Mouse (Mus musculus) spleen, adult 18-20 months (tissue): ENCODE measurements around the gene Ly6g6c.

Source experiments
- DNase-seq, 2 experiments: peaks; one replicate each; pipeline ENCODE4 v3.0.0; 2022; ENCODE audit warnings: mixed read lengths in 2 of 2

Ly6g6c gene

DNA sequence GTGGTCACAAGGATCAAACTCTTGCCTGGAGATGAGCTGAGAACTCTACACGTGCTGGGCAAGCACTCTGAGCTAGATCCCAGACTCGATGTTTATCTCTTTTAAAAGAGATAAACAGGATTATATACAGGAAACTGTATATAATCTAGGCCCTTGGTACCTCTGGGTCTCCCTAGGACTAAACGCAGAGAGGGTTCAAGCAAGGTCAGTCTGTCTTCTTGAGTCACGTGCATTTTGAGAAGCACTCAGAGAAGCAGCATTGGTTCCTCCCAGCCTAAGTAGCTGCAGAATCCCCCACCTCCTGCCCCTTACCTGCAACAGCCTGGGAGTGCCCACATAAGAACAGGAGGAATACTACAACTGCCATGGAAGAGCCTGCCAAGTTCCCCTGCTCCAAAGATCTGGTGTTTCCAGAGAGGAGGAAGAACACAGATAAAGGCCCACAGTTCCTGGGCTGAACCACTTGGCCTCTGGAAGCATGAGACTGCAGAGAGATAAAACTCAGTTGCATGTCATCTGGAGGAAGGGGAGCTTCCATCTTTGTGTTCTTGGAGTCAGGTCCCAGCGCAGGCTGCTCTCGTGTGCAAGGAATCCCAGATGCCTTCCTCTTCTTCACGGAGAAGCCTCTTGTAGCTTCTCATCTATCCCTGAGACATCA lies 20.1 kb downstream of the Ly6g6c start, which contains the start of gene Ly6g6f:
TSS of gene Ly6g6f (minus strand) at position 403 of the 658 bp plus-strand sequence.
- DNase-seq = no peak

DNA sequence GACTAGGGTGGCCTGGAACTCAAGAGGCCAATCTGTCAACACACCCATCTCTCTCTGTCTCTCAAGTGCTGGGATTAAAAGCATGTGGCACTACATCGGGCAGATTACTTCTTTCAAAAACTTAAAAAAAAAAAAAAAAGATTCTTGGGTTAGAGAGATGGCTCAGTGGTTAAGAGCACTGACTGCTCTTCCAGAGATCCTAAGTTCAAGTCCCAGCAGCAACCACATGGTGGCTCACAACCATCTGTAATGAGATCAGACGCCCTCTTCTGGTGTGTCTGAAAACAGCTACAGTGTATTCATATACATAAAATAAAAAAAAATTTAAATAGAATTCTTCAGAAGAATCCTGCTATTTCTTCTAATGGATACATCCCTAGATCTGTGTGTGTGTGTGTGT lies 23.0 kb downstream of the Ly6g6c start:
- no peak for DNase-seq

DNA sequence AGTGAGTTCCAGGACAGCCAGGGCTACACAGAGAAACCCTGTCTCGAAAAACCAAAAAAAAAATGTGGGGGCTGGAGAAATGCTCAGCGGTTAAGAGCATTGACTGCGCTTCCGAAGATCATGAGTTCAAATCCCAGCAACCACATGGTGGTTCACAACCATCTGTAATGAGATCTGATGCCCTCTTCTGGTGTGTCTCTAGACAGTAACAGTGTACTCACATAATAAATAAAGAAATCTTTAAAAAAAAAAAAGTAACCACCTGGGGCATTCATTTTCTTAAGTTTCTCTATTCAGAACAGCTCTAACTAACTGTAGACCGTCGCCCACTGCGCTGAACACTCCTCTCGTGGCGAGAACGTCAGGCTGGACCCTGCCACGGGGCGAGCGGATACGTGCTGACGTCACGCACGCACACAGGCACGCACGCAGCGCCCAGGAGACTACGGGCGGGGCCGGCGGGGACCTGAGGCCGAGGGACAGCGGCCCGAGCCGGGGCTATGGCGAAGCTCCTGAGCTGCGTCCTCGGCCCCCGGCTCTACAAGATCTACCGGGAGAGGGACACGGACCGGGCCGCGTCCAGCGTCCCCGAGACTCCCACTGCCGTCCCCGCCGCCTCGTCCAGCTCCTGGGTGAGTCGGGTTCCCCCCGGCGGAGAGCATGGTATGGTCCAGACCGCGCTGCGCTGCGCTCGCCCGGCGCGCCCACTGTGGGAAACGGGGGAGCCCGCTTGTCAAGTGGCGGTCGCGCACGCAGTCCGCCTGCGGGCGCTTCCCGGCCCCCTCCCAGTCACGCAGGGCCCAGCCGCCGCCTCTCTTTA lies 23.8 kb downstream of the Ly6g6c start, which contains the start of gene Abhd16a:
TSS of gene Abhd16a (plus strand) at position 439 of the 820 bp plus-strand sequence.
- peak; percentile 88 to 92 for DNase-seq

DNA sequence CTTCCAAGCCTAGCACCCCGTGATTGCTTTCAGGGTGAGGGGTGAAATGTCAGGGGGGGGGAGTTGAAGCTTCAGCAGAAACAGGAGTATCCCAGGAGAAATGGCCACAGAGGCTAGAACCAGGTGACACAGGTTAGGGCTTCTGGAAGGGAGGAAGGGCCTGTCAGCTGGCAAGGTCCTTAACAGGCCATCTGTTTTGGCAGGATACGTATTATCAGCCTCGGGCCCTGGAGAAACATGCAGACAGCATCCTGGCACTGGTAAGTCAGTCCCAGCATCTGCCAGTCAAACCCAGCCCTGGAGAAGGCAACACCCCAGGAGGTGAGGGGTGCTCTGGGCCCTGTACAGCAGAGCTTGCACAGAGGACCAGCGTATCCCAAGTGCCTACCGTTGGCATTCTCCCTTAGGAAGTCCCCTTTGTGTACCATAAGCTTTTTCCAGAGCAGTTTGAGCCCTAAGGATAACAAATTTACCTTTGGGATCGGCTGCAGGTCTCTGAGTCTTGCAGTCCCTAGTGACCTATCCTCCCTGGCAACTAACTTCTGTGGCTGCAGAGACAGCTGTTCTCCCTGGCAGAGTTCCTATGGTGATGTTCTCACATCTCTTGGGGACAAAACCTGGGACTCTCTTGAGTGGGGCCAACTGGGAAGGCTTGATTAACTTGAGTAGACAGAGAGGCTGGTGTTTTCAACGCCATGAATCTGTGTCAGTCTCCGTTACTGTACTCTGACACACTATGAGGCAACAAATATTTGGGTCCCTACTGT lies 25.2 kb downstream of the Ly6g6c start:
- no peak for DNase-seq

DNA sequence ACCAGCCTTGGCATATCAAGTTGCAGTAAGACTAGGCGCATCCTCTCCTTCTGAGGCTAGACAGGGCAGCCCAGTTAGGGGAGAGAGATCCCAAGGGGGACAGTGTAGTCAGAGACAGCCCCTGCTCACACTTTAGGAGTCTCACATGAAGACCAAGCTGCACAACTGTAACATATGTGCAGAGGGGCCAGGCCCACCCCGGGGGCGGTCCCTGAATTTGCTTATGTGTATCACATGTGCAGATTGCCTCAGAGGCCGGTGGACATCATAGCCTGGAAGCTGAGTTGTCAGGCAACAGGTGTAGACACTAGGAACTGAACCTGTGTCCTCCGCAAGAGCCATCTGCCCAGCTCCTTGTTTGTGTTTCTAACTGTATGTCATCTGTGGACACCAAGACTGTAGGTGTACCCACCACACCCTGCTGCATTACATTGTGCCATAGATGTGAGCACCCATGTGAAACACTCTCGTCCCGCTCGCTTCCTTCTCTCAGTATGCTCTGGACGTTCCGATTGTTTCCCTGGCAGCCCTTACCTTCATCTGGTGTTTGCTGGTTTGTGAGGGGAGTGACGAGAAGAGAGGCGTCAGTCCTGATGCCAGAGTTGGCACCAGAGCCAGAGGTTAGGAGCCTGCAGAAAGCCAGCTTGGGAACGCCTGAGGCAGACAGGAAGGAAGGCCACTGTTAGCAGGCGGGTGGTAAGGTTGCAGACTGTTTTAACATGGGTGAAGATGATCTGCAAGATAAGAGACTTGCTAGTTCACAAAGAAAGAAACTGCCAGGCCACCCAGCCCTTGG lies 27.4 kb downstream of the Ly6g6c start:
- DNase-seq = no peak

DNA sequence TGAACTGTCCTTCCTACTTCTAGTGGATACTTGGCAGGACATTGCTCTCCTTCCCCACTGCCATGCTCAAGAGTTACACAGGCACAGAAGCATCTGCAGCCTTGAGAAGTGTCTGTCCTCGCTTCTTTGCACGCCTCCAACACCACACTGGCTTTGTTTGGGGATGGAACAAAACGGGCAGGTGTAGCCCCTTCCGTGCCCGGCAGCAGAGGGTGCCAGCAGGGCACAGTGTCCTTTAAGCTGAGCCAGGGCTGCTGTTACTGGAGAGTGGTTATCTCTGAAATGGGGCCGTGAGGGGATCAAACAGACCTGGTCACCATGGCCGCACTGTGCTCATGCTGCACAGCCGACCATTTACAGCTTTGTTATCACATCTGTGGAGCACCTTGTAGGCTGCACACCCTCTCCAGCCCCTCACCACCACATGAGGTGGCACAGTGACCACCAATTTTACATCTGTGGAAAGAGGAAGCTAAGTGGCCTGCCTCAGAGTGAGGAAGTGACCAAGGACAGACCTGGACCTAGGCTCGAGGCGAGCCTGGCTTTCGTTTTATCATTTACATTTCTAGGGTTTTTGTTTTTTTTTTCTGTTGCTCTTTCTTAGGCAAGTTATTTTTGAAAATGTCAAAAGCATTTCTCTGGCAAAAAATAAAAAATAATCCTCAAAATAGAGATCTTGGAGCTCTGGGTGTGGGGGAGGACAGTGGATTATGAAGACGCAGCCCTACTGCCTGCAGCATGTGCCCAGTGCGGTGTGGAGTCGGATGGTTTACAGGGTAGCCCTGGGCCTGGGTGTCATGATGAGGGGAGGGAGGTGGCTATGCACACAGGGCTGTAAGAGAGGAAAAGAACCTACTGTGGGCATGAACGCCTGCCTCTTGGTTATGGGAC lies 29.5 kb downstream of the Ly6g6c start:
- no peak for DNase-seq

DNA sequence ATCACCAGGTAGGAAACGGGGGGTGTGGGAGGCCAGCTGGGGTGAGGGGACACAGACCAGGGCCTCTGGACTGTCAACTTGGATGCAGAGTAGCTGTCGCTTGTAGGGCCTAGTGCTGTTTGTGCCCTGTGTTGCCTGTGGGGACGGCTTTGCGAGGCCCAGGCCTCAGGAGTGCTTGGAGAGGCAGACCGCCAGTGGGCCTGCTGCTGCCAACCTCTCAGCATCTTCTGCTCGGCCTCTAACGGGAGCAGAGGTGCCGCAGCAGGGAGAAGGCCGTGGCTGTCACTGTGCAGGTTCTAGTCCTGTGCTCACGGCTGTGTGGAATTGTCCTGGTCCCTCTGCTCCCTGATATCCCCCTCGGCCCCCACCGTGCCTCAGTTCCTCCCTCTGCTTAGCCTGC lies 31.4 kb downstream of the Ly6g6c start:
- no peak for DNase-seq

DNA sequence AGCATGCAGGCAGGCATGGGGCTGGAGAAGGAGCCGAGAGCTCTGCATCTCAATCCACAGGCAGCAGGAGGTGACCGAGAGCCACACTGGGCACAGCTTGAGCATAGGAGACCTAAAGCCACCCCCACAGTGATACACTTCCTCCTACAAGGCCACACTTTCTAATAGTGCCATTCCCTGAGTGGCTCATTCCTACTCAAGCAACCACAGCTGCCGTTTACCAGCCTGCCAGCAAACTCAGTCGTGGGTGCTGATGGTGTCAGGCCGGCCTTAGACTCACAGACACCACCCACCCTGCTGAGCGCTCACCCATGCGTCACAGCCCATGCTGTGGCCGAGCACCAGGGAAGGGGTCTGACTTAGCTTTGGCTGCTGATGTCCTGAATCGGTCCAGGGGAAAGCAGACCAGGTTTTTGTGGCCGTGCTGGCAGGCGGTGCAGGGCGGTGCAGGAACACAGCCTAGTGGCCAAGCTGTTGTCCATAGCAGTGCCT lies 32.0 kb downstream of the Ly6g6c start:
- DNase-seq = no peak

DNA sequence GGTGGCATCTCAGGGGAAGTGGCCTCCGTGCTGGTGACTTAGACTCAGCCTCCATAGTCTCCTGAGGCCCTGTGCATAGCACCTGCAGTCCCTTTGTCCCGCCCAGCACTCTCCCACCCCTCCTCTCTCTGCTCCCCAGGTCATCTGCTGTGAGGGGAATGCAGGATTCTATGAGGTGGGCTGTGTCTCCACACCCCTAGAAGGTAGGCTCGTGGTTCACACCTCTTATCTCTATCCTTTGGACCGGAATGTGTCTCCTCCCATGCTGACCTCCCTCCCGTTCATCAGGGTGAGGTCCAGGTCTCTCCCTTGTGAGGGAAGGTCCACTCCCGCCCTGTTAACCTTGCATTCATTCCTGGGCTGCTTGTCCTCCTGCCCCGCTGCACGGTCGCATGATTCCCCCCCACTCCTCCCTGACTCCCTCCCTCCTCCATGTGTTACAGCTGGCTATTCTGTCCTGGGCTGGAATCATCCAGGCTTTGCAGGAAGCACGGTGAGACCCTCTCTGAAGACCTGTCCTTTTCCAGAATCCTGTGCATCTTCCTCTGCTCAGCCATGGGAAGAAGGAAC lies 35.1 kb downstream of the Ly6g6c start:
- DNase-seq = no peak

DNA sequence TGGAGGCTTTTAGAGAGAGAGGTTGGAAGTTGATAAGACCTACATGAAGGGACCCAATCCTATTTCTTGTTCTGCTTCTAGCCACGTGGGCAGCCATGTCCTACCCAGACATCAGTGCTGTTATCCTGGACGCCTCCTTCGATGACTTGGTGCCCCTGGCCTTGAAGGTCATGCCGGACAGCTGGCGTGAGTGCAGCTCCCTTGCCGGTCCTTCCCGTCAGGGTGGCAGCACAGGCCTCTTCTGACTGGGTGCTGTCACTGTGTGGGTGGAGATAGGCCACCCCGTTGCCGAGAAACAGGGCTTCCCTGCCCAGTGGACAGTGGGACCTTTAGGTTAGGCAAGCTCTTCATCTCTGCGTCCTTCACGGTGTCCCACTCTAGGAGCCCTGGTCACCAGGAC lies 36.0 kb downstream of the Ly6g6c start:
- no peak for DNase-seq

DNA sequence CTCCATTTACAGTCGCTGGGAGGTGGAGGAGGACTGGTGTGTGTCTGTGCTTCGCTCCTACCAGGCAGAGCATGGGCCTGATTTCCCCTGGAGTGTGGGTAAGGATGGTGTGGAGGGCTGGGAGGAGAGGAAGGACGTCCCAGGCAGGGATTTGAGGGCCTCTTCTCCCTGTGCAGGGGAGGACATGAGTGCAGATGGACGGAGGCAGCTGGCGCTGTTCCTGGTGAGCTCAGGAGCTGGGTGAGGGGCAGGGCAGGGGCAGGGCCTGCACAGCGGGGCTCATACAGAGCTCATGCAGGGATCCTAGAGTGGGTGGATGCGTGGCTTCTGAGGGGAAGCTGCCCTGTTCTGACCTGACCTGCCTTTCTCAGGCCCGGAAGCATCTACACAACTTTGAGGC lies 37.1 kb downstream of the Ly6g6c start:
- DNase-seq = no peak

DNA sequence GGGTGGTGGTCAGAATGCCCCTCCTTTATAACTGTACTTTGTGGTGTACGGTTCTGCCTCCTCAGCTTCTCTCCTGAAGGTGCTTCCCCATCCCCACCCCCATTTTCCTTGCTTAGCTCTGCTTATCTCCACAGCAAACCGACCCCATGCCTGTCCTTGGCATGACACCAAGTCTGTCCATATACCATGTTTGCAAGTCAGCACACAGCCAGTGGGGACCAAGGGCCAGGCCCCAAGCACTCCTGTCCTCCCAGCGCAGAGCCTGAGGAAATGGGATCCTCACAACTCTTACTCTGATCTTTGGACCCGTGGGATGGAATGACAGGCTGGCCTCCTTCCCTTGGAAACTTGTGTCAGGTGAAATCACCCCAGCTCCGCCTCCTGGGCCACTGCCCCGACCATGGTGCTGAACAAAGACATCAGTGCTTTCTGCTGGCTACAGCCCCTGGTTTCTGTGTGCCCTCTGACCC lies 38.1 kb downstream of the Ly6g6c start:
- DNase-seq = no peak

DNA sequence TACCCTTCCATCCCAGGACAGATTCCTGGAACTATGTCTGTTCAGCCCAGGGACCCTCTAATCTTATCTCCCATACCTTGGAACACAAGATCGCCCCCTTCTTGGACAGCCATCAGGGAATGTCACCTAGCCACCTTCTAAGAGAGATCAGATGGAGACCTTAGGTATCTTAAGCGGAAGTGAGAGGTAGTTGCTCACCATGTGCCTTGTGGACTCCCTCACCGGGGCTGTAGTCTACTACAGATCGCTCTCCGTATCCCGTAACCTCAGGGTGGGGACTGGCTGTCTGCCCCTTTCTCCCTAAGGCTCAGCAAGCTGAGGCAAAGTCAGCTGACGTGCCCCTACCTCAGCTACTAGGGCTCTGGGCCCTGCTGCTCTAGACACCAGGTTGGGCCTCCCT lies 38.9 kb downstream of the Ly6g6c start:
- no peak for DNase-seq

DNA sequence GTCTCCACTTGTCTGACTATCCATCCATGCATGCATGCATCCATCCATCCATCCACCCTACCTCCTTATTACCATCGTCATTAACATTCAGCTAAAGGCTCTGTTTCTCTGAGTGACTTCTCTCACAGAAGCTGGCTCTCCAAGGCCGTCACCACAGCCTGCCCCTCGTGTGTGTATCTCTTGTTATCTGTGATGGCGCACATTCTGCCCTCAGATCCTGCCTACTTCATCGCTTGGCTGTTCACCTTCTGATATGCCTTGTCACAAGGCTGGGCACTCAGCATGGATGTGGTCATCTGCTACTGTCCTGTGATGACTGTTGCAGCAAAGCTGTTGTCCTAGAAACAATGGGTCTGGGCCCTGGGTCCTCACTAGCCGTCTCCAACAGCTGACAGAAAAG lies 39.6 kb downstream of the Ly6g6c start:
- no peak for DNase-seq

DNA sequence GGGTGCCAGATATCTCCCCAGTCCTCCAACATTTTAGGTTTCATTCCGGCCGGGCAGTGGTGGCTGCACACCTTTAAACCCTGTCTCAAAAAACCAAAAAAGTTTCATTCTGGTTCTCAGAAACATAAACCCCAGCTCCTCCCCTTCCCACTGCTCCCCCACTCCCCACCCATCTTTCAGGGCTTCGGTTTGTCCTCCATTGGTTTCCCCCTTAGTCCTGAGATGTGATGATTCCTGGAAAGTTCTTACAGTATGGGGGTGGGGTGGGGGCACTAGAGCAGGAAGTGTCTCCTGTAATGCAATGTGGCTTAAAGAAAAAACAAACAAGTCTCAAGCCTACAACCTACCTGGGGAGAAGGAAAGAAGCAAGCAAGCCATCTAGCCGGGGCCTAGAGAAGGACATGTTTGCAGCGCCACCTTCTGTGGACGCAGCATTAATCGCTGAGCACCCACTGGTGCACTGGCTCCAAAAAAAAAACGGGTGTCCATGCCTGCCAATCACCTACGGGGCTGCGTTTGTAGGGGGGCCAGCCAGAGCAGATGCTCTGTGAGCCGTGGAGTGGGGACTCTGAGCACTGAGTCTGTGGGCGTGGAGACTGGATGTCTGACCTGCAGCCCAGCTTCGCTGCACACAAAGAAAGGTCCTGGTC lies 40.7 kb downstream of the Ly6g6c start:
- DNase-seq = no peak

DNA sequence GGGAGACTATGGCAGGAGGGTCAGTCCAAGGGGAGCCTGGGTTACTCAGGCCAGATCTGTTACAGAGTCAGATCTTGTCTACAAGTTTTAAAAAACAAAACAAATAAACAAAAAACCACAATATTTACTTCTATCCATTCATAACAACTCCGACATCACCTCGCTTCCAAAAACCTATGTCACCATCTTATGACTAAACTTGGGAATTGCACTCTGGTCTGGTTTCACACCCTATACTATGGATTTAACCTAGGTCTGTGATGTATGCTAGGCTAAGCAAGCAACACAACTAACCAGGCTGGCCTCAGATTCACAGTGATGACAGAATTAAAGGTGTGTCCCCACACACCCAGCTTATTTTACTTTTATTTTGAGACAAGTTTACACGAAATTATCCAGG lies 41.3 kb downstream of the Ly6g6c start:
- no peak for DNase-seq

DNA sequence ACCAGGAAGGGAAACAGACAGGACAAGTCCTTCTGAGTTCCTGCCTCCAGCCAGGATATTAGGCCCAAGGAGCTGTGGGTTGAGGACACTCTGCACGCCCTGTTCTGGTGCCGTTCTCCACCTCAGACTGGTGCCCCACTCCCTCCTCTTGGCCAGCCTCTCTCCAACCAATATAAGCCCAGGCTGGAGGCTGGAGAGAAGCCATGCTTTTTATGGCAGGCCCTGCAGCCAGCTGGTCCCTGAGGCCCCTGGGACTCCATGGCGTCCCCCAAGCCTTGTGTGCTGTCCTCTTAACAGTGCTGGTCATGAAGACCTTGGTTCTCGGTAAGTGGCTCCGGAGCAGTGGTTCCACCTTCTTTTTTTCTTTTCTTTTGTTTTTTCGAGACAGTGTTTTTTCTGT lies 42.9 kb downstream of the Ly6g6c start, which contains the start of gene Ly6g5c:
TSS of gene Ly6g5c (plus strand) at position 183 of the 400 bp plus-strand sequence.
- no peak for DNase-seq

DNA sequence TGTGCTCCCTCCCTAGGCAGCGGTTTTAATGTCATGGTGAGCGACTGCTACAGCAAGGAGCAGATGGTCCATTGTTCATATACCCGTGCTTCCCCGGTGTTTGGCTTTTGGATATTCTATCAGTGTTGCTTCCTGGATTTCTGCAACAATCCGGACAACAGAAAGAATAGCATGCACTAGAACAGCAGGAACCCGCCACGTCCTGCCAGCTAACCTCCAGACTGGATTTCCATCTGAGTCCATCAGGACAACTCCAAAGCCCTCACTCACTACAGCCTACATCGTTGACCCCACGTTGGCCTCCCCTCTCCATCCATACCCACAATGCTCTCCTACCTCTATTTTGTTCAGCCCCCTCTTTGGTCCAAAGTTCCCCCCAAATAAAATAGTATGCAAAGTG lies 46.6 kb downstream of the Ly6g6c start:
- DNase-seq = no peak

DNA sequence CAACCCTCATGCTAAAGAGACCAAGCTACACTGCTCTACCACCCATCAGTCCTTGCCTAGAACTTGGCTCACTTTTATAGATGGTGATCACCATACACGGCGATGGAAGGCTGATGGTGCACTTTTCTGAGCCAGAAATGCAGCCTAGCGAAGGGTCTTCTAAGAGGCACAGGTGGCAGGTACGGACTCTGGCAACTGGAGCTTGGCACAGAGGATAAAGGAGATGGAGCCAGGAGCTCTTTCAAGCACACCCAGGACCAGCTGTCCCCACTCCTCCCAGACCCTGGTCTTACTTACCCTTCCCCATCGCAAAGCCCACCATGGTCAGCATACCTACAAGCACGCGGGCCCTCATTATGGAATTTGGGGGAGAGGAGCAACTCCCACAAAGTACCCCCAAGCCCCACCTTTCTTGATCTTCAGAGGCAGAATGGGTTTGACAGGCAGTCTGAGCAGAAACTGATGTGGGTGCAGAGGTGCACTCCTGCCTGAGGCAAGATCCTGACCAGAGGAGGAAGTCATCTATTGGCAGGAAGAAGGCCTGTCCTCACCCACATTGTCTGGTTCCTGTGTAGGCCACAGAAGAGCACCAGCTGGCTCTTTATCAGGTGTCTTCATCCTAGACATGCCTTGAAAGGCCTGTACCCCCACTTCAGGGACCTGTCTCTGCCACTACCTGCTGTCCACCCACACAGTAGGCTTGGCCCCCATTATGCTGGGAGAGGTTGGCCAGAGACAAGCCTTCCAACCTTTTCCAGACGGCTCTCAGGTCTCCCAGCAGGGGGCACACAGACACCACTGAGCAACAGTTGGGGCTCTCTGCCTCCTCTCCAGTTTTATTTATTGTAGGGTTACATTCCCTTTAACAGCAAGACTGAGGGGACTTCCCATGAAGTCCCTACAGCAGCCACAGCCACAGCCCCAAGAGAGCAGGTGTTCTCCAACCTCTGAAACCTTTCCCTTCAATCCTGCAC lies 50.1 kb downstream of the Ly6g6c start, which contains the start of gene Ly6g5b:
TSS of gene Ly6g5b (minus strand) at position 383 of the 974 bp plus-strand sequence.
- DNase-seq = peak in 1 of 2 experiments; percentile 36
